Mouse (Mus musculus): ENCODE measurements around the gene Cep128.

The Cep128 gene

GRCm38 (mm10) chr12:91312591-91312990 lies 71.6 kb downstream of the Cep128 start:
- no peak for DNase-seq (ENCODE audit: low spot score in 2 of 2)

- no peak for DNase-seq (ENCODE audit: low spot score in 2 of 2)
These were observed 76.5 kb downstream of the Cep128 start for GRCm38 (mm10) chr12:91307733-91308132.

- DNase-seq (ENCODE audit: low spot score in 2 of 2) = no peak
These were observed 78.4 kb downstream of the Cep128 start for GRCm38 (mm10) chr12:91305769-91306168.

- DNase-seq (ENCODE audit: low spot score in 2 of 2) = no peak
These were observed 79.2 kb downstream of the Cep128 start for GRCm38 (mm10) chr12:91305038-91305437.

GRCm38 (mm10) chr12:91298700-91299099 lies 85.5 kb downstream of the Cep128 start:
- no peak for DNase-seq (ENCODE audit: low spot score in 2 of 2)

GRCm38 (mm10) chr12:91295870-91296269 lies 88.3 kb downstream of the Cep128 start:
- no peak for DNase-seq (ENCODE audit: low spot score in 2 of 2)

- no peak for DNase-seq (ENCODE audit: low spot score in 2 of 2)
These were observed 88.8 kb downstream of the Cep128 start for GRCm38 (mm10) chr12:91295436-91295835.

- no peak for DNase-seq (ENCODE audit: low spot score in 2 of 2)
These were observed 110.3 kb downstream of the Cep128 start for GRCm38 (mm10) chr12:91273936-91274335.

GRCm38 (mm10) chr12:91269634-91270033 lies 114.6 kb downstream of the Cep128 start:
- DNase-seq (ENCODE audit: low spot score in 2 of 2) = no peak

- DNase-seq (ENCODE audit: low spot score in 2 of 2) = no peak
These were observed 115.2 kb downstream of the Cep128 start for GRCm38 (mm10) chr12:91268974-91269373.

- no peak for DNase-seq (ENCODE audit: low spot score in 2 of 2)
These were observed 118.2 kb downstream of the Cep128 start for GRCm38 (mm10) chr12:91266014-91266413.

GRCm38 (mm10) chr12:91265462-91265861 lies 118.7 kb downstream of the Cep128 start:
- DNase-seq (ENCODE audit: low spot score in 2 of 2) = no peak

- no peak for DNase-seq (ENCODE audit: low spot score in 2 of 2)
These were observed 119.3 kb downstream of the Cep128 start for GRCm38 (mm10) chr12:91264828-91265355.

GRCm38 (mm10) chr12:91263705-91264104 lies 120.5 kb downstream of the Cep128 start:
- no peak for DNase-seq (ENCODE audit: low spot score in 2 of 2)

GRCm38 (mm10) chr12:91262801-91263200 lies 121.4 kb downstream of the Cep128 start:
- no peak for DNase-seq (ENCODE audit: low spot score in 2 of 2)

- DNase-seq (ENCODE audit: low spot score in 2 of 2) = no peak
These were observed 127.9 kb downstream of the Cep128 start for GRCm38 (mm10) chr12:91256334-91256733.

- DNase-seq (ENCODE audit: low spot score in 2 of 2) = no peak
These were observed 129.4 kb downstream of the Cep128 start for GRCm38 (mm10) chr12:91254831-91255230.

GRCm38 (mm10) chr12:91220609-91221008 lies 163.6 kb downstream of the Cep128 start:
- DNase-seq (ENCODE audit: low spot score in 2 of 2) = no peak

GRCm38 (mm10) chr12:91205550-91205949 lies 178.7 kb downstream of the Cep128 start:
- DNase-seq (ENCODE audit: low spot score in 2 of 2) = no peak

GRCm38 (mm10) chr12:91204330-91204729 lies 179.9 kb downstream of the Cep128 start:
- no peak for DNase-seq (ENCODE audit: low spot score in 2 of 2)

GRCm38 (mm10) chr12:91202496-91202895 lies 181.7 kb downstream of the Cep128 start:
- no peak for DNase-seq (ENCODE audit: low spot score in 2 of 2)

- DNase-seq (ENCODE audit: low spot score in 2 of 2) = no peak
These were observed 195.1 kb downstream of the Cep128 start for GRCm38 (mm10) chr12:91189111-91189510.

- no peak for DNase-seq (ENCODE audit: low spot score in 2 of 2)
These were observed 198.6 kb downstream of the Cep128 start for GRCm38 (mm10) chr12:91185564-91185963.

GRCm38 (mm10) chr12:91184616-91185015 lies 199.6 kb downstream of the Cep128 start:
- DNase-seq (ENCODE audit: low spot score in 2 of 2) = no peak

Measured in natural killer cell, adult 2 months (primary cell).